ENCODE assay signal across 33 mouse cellular contexts in the genomic region with DNA sequence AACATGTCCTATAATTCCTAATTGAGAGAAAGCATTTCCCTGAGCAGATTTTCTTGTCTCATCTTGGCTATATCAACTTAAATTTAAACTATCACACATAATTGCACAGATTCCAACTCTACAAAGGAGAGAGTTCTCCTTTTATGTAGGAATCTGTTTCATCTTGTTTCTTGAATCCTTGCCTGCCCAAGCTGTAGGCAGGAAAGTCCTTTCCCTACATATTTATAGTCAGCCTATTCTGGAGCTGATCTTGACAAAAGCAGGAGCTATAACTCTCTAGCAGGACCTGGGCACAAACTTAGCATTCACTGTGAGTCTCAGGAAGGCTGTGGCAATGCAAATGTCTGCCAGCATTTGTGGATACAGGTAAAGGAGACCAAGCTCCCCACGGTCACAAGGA.
"Had no signal": no experiment of that assay in that cellular context is flagged by ENCODE, and none has a peak within 500 bp of the region (broad histone marks: within the 10 kb centered on the region; RNA-seq: fewer than 3 reads in every experiment).

No protein-coding gene starts in this region.

- ATAC-seq: hindbrain, embryonic 16.5 days; hindbrain, postnatal 0 days; inflammation-experienced regulatory T-cells, adult 6 months; intestine, embryonic 15.5 days; intestine, embryonic 16.5 days; intestine, postnatal 0 days had no signal

- H3K4me1 ChIP-seq: heart, embryonic 10.5 days; heart, embryonic 12.5 days; heart, embryonic 13.5 days; heart, embryonic 15.5 days; hindbrain, embryonic 10.5 days; hindbrain, embryonic 12.5 days; hindbrain, embryonic 13.5 days; hindbrain, embryonic 15.5 days; intestine, embryonic 15.5 days; kidney, embryonic 15.5 days had no signal

- H3K4me3 ChIP-seq: heart, embryonic 10.5 days; heart, embryonic 12.5 days; heart, embryonic 13.5 days; heart, embryonic 15.5 days; hindbrain, embryonic 10.5 days; hindbrain, embryonic 12.5 days; hindbrain, embryonic 13.5 days; hindbrain, embryonic 15.5 days; intestine, embryonic 15.5 days; kidney, embryonic 15.5 days; layer of hippocampus, adult 2 months; left cerebral cortex, adult 2 months had no signal

- DNase-seq: heart, postnatal 10 days; heart, postnatal 14 days; heart, postnatal 36 days; heart, postnatal 4 days; kidney, adult 11 months; kidney, adult 18-20 months; kidney, adult 2 months; kidney, adult 8-10 months; kidney, adult 9 months; kidney, postnatal 10 days; kidney, postnatal 14 days; kidney, postnatal 25 days; kidney, postnatal 36 days; kidney, postnatal 4 days; layer of hippocampus, adult 9-11 months; layer of hippocampus, postnatal 36 days had no signal
